Mouse (Mus musculus): ENCODE measurements around the gene Rere. TPM values are rescaled to one million over a fixed set of nuclear protein-coding genes. Genes with fewer than 3 reads are reported as not detected.

The Rere gene
- total and polyA plus RNA-seq, 3 experiments: 3.1 to 36.5 (median 8.7) TPM

DNA sequence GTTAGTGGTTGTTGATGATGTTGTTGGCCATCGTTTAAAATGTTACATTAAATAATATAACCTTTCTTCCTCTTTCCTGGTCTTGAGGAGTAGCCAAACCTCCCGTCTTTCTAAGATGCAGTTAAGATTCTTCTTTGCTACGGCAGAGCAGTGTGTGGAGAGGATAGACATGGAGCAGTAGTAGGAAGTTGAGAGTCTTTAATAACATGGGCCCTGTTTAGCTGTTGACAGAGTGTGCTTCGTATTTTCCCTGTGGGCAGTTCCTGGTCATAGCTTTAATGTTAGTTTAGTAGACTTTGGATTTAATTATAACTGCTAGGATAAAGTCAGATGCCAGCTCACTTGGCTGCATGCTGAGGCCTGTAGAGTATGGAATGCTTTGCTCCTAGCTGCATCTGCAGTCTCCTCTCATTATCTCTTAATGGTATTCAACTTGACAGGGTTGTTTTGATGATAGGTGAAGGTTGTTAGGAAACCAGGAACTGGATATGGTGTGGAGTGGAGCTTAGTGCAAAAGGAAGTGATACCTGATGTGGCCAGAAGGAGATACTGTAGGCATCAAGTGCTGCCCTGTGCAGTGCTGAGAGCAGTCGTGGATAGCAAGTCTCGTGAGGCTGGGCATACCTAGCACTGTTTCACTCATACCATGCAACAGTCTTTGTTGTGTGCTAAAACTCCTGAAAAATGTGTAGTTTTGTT, 85.2 kb downstream of the Rere start:
- no peaks in the 10 kb centered on the region for H3K27me3 ChIP-seq (replicated peaks)
- H3K9me3 ChIP-seq (replicated peaks; ENCODE audit: low read length): no peaks in the 10 kb centered on the region
- dilution Hi-C loops (cut with MboI; ENCODE audit: extremely low pct_ligation_motif_present, extremely low pct_unique_long_range_greater_than_20kb, low sequenced_read_pairs) (no loop called here), in situ Hi-C loops (cut with MboI; ENCODE audit: low pct_ligation_motif_present, low pct_unique_long_range_greater_than_20kb, low sequenced_read_pairs) (no loop called here)
- H3K4me2 ChIP-seq (ENCODE audit: insufficient read depth, low read depth, poor library complexity, severe bottlenecking): no peak overlapping the region
- no peak for TF ChIP-seq USF2 (conservative IDR thresholded peaks at IDR 0.05; ENCODE audit: low read depth, low read length)
- peak; percentile 32; the same call in 1 of the 2 replicates for TF ChIP-seq SIN3A (IDR thresholded peaks at IDR 0.05; ENCODE audit: low read length)
- no peak for TF ChIP-seq JUN (IDR thresholded peaks at IDR 0.05; ENCODE audit: insufficient read depth, low read depth, low read length)
- no peak for TF ChIP-seq MEF2A (IDR thresholded peaks at IDR 0.05; ENCODE audit: borderline replicate concordance, low read depth, low read length)
- TF ChIP-seq KAT2A (IDR thresholded peaks at IDR 0.05; ENCODE audit: insufficient replicate concordance, low read length): no peak
- TF ChIP-seq UBTF (IDR thresholded peaks at IDR 0.05; ENCODE audit: low read depth, low read length): no peak
- TF ChIP-seq ETS1 (conservative IDR thresholded peaks at IDR 0.05; ENCODE audit: low read depth, low read length): no peak
- TF ChIP-seq CTCF (conservative IDR thresholded peaks at IDR 0.05 in 1 of 2, IDR thresholded peaks at IDR 0.05 in 1 of 2; ENCODE audit: low read depth in 2 of 2, low read length in 2 of 2): peak; percentile 14 to 65; a peak in 2 of 4 replicates
- TF ChIP-seq CHD2 (IDR thresholded peaks at IDR 0.05; ENCODE audit: low read length): no peak
- TF ChIP-seq ZC3H11A (IDR thresholded peaks at IDR 0.05; ENCODE audit: low read depth, low read length): no peak
- no peak for TF ChIP-seq POLR2AphosphoS2 (IDR thresholded peaks at IDR 0.05; ENCODE audit: low read depth, low read length)
- no peak for TF ChIP-seq JUND (conservative IDR thresholded peaks at IDR 0.05; ENCODE audit: low read depth, low read length)
- TF ChIP-seq RAD21 (IDR thresholded peaks at IDR 0.05; ENCODE audit: low read depth, low read length): peak; percentile 49
- peak; percentile 46; the same call in 1 of the 2 replicates for TF ChIP-seq ELF1 (IDR thresholded peaks at IDR 0.05; ENCODE audit: low read depth, low read length)
- TF ChIP-seq IRF4 (IDR thresholded peaks at IDR 0.05; ENCODE audit: low read depth, low read length): peak; percentile 54
- TF ChIP-seq POLR2A (IDR thresholded peaks at IDR 0.05; ENCODE audit: low read depth, low read length): no peak
- no peak for TF ChIP-seq GABPA (IDR thresholded peaks at IDR 0.05; ENCODE audit: insufficient replicate concordance, low read depth, low read length)
- no peak for TF ChIP-seq RCOR1 (conservative IDR thresholded peaks at IDR 0.05; ENCODE audit: low read depth, low read length)
- TF ChIP-seq BHLHE40 (IDR thresholded peaks at IDR 0.05; ENCODE audit: low read depth, low read length): peak; percentile 82
- no peak for TF ChIP-seq MAZ (IDR thresholded peaks at IDR 0.05; ENCODE audit: low read depth, low read length)
- peak; percentile 68; the same call in 1 of the 2 replicates for TF ChIP-seq MYC (IDR thresholded peaks at IDR 0.05; ENCODE audit: low read depth, low read length)
- TF ChIP-seq TCF12 (IDR thresholded peaks at IDR 0.05; ENCODE audit: low read depth, low read length): no peak
- no peak for TF ChIP-seq NELFE (IDR thresholded peaks at IDR 0.05; ENCODE audit: low read depth, low read length)
- TF ChIP-seq E2F4 (IDR thresholded peaks at IDR 0.05; ENCODE audit: insufficient replicate concordance, low read depth, low read length): no peak
- no peak for TF ChIP-seq PAX5 (IDR thresholded peaks at IDR 0.05; ENCODE audit: low read length)
- TF ChIP-seq MXI1 (IDR thresholded peaks at IDR 0.05; ENCODE audit: low read depth, low read length): no peak; the same call in 1 of the 2 replicates
- TF ChIP-seq EP300 (IDR thresholded peaks at IDR 0.05; ENCODE audit: low read length): 0 out of 2 replicates have a peak, but pooled peaks have one; percentile 34
- no peak for TF ChIP-seq USF1 (IDR thresholded peaks at IDR 0.05; ENCODE audit: low read depth, low read length)
- no peak for TF ChIP-seq ZMIZ1 (IDR thresholded peaks at IDR 0.05; ENCODE audit: low read depth, low read length)
- peak; percentile 60 for TF ChIP-seq SMC3 (IDR thresholded peaks at IDR 0.05; ENCODE audit: low read depth, low read length)
- no peak for TF ChIP-seq CHD1 (IDR thresholded peaks at IDR 0.05; ENCODE audit: low read depth, low read length)
- no peak for TF ChIP-seq ZKSCAN1 (IDR thresholded peaks at IDR 0.05; ENCODE audit: borderline replicate concordance, low read depth, low read length)
- TF ChIP-seq TBP (conservative IDR thresholded peaks at IDR 0.05; ENCODE audit: low read depth, low read length): no peak
- no peak for TF ChIP-seq ZNF384 (IDR thresholded peaks at IDR 0.05; ENCODE audit: low read depth, low read length)
- TF ChIP-seq MAFK (IDR thresholded peaks at IDR 0.05; ENCODE audit: insufficient replicate concordance, low read length): no peak
- TF ChIP-seq HCFC1 (IDR thresholded peaks at IDR 0.05; ENCODE audit: low read depth, low read length): no peak
- no peak for TF ChIP-seq MAX (IDR thresholded peaks at IDR 0.05; ENCODE audit: low read length)
- TF ChIP-seq NRF1 (IDR thresholded peaks at IDR 0.05; ENCODE audit: low read depth, low read length): no peak
- no peak overlapping the region for H3K9ac ChIP-seq (ENCODE audit: insufficient read depth, low read depth)
- H3K4me1 ChIP-seq (ENCODE audit: control insufficient read depth in 1 of 2, insufficient read depth in 2 of 2): peaks cover 7 to 46% of the 10 kb centered on the region in 2 experiments; a peak in 3 of 4 replicates
- H3K36me3 ChIP-seq (replicated peaks in 1 of 2; ENCODE audit: control insufficient read depth in 1 of 2, insufficient read depth in 1 of 2, low read length in 1 of 2): no peaks in the 10 kb centered on the region
- peaks cover 11% of the 10 kb centered on the region for H3K79me2 ChIP-seq (replicated peaks; ENCODE audit: control insufficient read depth, extremely low read depth, insufficient read depth, poor library complexity, severe bottlenecking)
- no peak overlapping the region for H3K4me3 ChIP-seq (replicated peaks in 1 of 3; ENCODE audit: low read depth in 2 of 3, low read length in 2 of 3, poor library complexity in 1 of 3)
- peak; percentile 72 for DNase-seq (ENCODE audit: extremely low read depth)
- H3K27ac ChIP-seq (ENCODE audit: insufficient read depth, low read depth): no peak overlapping the region

All from CH12.LX (cell line).